Mouse (Mus musculus): ENCODE measurements around the gene 5330417C22Rik. TPM values are rescaled to one million over a fixed set of nuclear protein-coding genes. Genes with fewer than 3 reads are reported as not detected.

Gene 5330417C22Rik
- 0.33 and 0.75 TPM in 2 replicates for polyA plus RNA-seq (2015; fragmentation: Nextera tagmentation; extraction: Ambion mirVana)

GRCm38 (mm10) chr3:108536517-108537260 is at the start of gene 5330417C22Rik:
Gene 5330417C22Rik (minus strand): TSS chr3:108536536.

GRCm38 (mm10) chr3:108571443-108572294 is 35.3 kb upstream of the 5330417C22Rik start, which contains the start of gene Taf13:
Gene Taf13 (plus strand): TSS chr3:108571698.

GRCm38 (mm10) chr3:108562133-108562730 is 25.9 kb upstream of the 5330417C22Rik start, which contains the start of gene Tmem167b:
Gene Tmem167b (minus strand): TSS chr3:108562466.

GRCm38 (mm10) chr3:108533951-108534350 is 2.4 kb downstream of the 5330417C22Rik start, which contains the start of gene 1700013F07Rik:
Gene 1700013F07Rik (plus strand): TSS chr3:108534150.

GRCm38 (mm10) chr3:108444698-108445365 is 91.5 kb downstream of the 5330417C22Rik start, which contains the start of gene Sars:
Gene Sars (minus strand): TSS chr3:108445209.

GRCm38 (mm10) chr3:108414857-108415830 is 121.2 kb downstream of the 5330417C22Rik start, which contains the start of gene Celsr2:
Gene Celsr2 (minus strand): TSS chr3:108415552.

Other genes with a start within 250 kb of the 5330417C22Rik start
- not detected in 2 replicates for gene Mybphl, start 171.6 kb downstream of the 5330417C22Rik start, polyA plus RNA-seq (2015; fragmentation: Nextera tagmentation; extraction: Ambion mirVana)
- gene Psrc1, start 152.7 kb downstream of the 5330417C22Rik start, polyA plus RNA-seq (2015; fragmentation: Nextera tagmentation; extraction: Ambion mirVana), result 17.4 and 18.8 TPM in 2 replicates
- gene Celsr2, start 121.0 kb downstream of the 5330417C22Rik start, polyA plus RNA-seq (2015; fragmentation: Nextera tagmentation; extraction: Ambion mirVana), result 0.20 and 0.57 TPM in 2 replicates
- gene Sars, start 91.3 kb downstream of the 5330417C22Rik start, polyA plus RNA-seq (2015; fragmentation: Nextera tagmentation; extraction: Ambion mirVana), result 71.7 and 74.3 TPM in 2 replicates
- not detected in 2 replicates for gene 1700013F07Rik, start 2.4 kb downstream of the 5330417C22Rik start, polyA plus RNA-seq (2015; fragmentation: Nextera tagmentation; extraction: Ambion mirVana)
- 17.0 and 19.3 TPM in 2 replicates for gene Tmem167b, start 25.9 kb upstream of the 5330417C22Rik start, polyA plus RNA-seq (2015; fragmentation: Nextera tagmentation; extraction: Ambion mirVana)
- gene Taf13, start 35.2 kb upstream of the 5330417C22Rik start, polyA plus RNA-seq (2015; fragmentation: Nextera tagmentation; extraction: Ambion mirVana), result 15.7 and 17.6 TPM in 2 replicates
- gene Wdr47, start 54.7 kb upstream of the 5330417C22Rik start, polyA plus RNA-seq (2015; fragmentation: Nextera tagmentation; extraction: Ambion mirVana), result 2.7 and 3.5 TPM in 2 replicates
- 52.5 and 52.8 TPM in 2 replicates for gene Clcc1, start 117.4 kb upstream of the 5330417C22Rik start, polyA plus RNA-seq (2015; fragmentation: Nextera tagmentation; extraction: Ambion mirVana)
- gene Gpsm2, start 185.8 kb upstream of the 5330417C22Rik start, polyA plus RNA-seq (2015; fragmentation: Nextera tagmentation; extraction: Ambion mirVana), result 42.9 and 47.5 TPM in 2 replicates
- gene Aknad1, start 203.1 kb upstream of the 5330417C22Rik start, polyA plus RNA-seq (2015; fragmentation: Nextera tagmentation; extraction: Ambion mirVana), result 0.40 and 0.59 TPM in 2 replicates